Mouse (Mus musculus) heart, adult 2 months (tissue): ENCODE data around the gene Slc34a1.
A peak's percentile ranks its signal among the peaks of the same experiment; 100 is the strongest.

Experiments used
- CTCF ChIP-seq: fragments of 200-600 bp; IDR thresholded peaks from 2 replicates; pipeline ENCODE4 v1.8.1; 2022; ENCODE audit warnings: antibody characterized with exemption, mild to moderate bottlenecking, moderate library complexity
- POLR2A ChIP-seq: fragments of 200-500 bp; IDR thresholded peaks from 2 replicates; pipeline ENCODE4 v1.6.1; 2011; ENCODE audit warnings: mild to moderate bottlenecking, low read depth, low read length, control low read depth; ENCODE audit not compliant: insufficient read depth

DNA sequence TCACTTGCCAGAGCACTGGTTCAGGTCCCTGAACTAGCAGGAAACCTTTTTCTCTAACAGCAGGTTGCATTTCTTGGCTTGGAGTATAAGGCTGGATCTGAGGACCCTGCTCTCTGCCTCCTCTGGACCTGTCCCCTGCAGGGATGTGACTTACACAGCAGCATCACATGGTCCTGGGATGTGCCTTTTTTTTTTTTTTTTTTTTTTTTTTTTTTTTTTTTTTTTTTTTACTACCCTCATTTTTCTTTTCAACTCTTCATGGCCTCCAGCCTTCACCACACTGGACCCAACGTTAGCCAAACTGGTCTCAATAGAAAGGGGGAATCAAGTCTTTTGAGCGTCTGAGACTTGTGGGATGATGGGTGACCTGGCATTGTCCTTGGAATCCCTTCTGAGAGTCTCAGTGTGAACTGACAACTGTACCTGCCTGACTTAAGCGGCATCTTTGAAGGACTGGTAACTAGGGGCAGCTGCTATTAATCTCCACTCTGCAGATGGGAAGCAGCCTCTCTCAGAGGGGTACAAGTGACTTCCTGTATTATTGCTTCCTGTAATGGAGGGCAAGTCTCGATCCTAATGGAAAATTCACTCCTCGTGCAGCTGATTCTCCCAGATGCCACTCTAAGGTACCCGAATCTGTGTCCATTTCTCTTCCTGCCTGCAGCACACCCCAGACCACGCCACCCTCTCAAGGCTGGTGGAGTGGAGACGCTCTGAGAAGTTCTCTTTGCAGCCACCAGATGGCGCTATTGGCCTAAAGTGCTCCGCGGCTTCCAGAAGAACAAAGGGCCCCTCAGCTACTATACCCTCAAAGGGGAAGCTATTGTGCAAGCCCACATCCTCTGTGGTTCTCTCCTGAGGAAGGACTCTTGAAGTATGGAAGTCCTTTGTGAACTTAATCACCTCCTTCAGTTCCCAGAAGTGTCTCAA lies 7.1 kb downstream of the Slc34a1 start:
- TF ChIP-seq POLR2A = no peak
- TF ChIP-seq CTCF = peak; percentile 100
